Mouse (Mus musculus) ES-E14 (cell line): ENCODE results near the gene Ppp1r9b.

Experiments
- HCFC1 ChIP-seq: IDR thresholded peaks from 2 replicates; pipeline ENCODE4 v1.6.1; 2012; ENCODE audit warnings: low read length, inconsistent platforms, borderline replicate concordance; ENCODE audit not compliant: insufficient read depth
- MAFK ChIP-seq: IDR thresholded peaks from 2 replicates; pipeline ENCODE4 v1.6.1; 2014; ENCODE audit warnings: mild to moderate bottlenecking, low read depth, low read length, inconsistent platforms; ENCODE audit not compliant: insufficient read depth
- ZC3H11A ChIP-seq: IDR thresholded peaks from 2 replicates; pipeline ENCODE4 v1.6.1; 2012; ENCODE audit warnings: low read depth, mild to moderate bottlenecking, inconsistent platforms, low read length, borderline replicate concordance

- no peak for TF ChIP-seq ZC3H11A
- no peak for TF ChIP-seq MAFK
- TF ChIP-seq HCFC1: no peak
Observed at GRCm38 (mm10) chr11:95044185-95044870, 53.5 kb downstream of the Ppp1r9b start.
